Comparison of ENCODE assay signal across 8 mouse cellular contexts in the genomic region with DNA sequence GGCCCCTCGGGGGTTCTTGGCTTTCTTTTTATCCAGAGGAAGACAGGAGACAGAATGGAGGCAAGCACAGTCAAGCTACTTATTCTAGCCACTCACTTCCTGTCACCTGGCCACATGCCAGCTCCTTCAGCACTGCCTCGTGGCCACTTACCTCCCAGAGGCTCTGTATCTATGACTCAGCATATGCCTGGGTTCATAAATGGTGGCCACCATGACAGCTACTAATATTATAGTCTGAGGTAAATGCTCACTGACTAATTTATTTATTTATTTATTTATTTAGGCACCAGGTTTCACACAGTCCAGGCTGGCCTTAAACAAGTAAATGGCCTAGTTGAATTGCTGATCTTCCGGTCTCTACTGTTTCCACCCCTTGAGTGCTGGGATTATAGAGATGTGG. TPM values are rescaled to one million over a fixed set of nuclear protein-coding genes. Genes with fewer than 3 reads are reported as not detected.
A peak's percentile ranks its signal among the peaks of the same experiment; 100 is the strongest.
DNase-seq lines count a peak whose midpoint lies in the region; ATAC-seq and TF ChIP-seq lines count a peak whose summit lies in the region.

No protein-coding gene starts in this region.

- peak; percentile 54 for ATAC-seq in hindbrain, embryonic 15.5 days (ENCODE audit: low FRiP score, low read depth)
- no peak for ATAC-seq in hindbrain, embryonic 12.5 days (ENCODE audit: low FRiP score)
- peak; percentile 64 for ATAC-seq in CD4-positive, CD25-positive, alpha-beta regulatory T cell, adult 4 months
- ATAC-seq in kidney, postnatal 0 days (replicated peaks; ENCODE audit: low FRiP score, low read depth): peak; percentile 65

- no peak overlapping the region for H3K4me3 ChIP-seq in hindbrain, embryonic 15.5 days
- no peak overlapping the region for H3K4me3 ChIP-seq in hindbrain, embryonic 12.5 days
- H3K4me3 ChIP-seq in kidney, postnatal 0 days (replicated peaks; ENCODE audit: low read depth, low read length): no peak overlapping the region

- no peak for TF ChIP-seq CTCF in brain, embryonic 14.5 days (IDR thresholded peaks at IDR 0.05; ENCODE audit: borderline replicate concordance, extremely low read depth, insufficient read depth, insufficient read length)
- no peak for TF ChIP-seq CTCF in kidney, postnatal 0 days (IDR thresholded peaks at IDR 0.05; ENCODE audit: low read depth)

- no peaks in the 10 kb centered on the region for H3K27me3 ChIP-seq in hindbrain, embryonic 15.5 days
- H3K27me3 ChIP-seq in hindbrain, embryonic 12.5 days: no peaks in the 10 kb centered on the region
- H3K27me3 ChIP-seq in kidney, postnatal 0 days (ENCODE audit: insufficient read depth, low read length): no peaks in the 10 kb centered on the region

- no peak for TF ChIP-seq POLR2A in brain, embryonic 14.5 days (IDR thresholded peaks at IDR 0.05; ENCODE audit: borderline replicate concordance, extremely low read depth, insufficient read depth, insufficient read length, poor library complexity, severe bottlenecking)

- peaks cover 57% of the 10 kb centered on the region for H3K36me3 ChIP-seq in hindbrain, embryonic 15.5 days
- H3K36me3 ChIP-seq in hindbrain, embryonic 12.5 days: peaks cover 43% of the 10 kb centered on the region
- H3K36me3 ChIP-seq in kidney, postnatal 0 days (ENCODE audit: insufficient read depth, low read length): peaks cover 28% of the 10 kb centered on the region; the same call in 1 of the 2 replicates

- no peak overlapping the region for H3K9ac ChIP-seq in hindbrain, embryonic 15.5 days
- H3K9ac ChIP-seq in hindbrain, embryonic 12.5 days: no peak overlapping the region
- no peak overlapping the region for H3K9ac ChIP-seq in kidney, postnatal 0 days (ENCODE audit: low read depth, low read length)

- 58% methylated on average over 3 of the region's 3 CpGs for WGBS in hindbrain, embryonic 15.5 days
- WGBS in hindbrain, embryonic 12.5 days: 70% methylated on average over 3 of the region's 3 CpGs
- whole genome bisulfite sequencing in kidney, postnatal 0 days: 49% methylated on average over 3 of the region's 3 CpGs

- no peak overlapping the region for H3K27ac ChIP-seq in hindbrain, embryonic 15.5 days (replicated peaks)
- H3K27ac ChIP-seq in hindbrain, embryonic 12.5 days: no peak overlapping the region
- no peak overlapping the region for H3K27ac ChIP-seq in kidney, postnatal 0 days

- H3K4me1 ChIP-seq in hindbrain, embryonic 15.5 days (replicated peaks): peaks cover 7% of the 10 kb centered on the region; the same call in 1 of the 2 replicates
- peaks cover 6% of the 10 kb centered on the region; the same call in 1 of the 2 replicates for H3K4me1 ChIP-seq in hindbrain, embryonic 12.5 days
- H3K4me1 ChIP-seq in kidney, postnatal 0 days (replicated peaks; ENCODE audit: insufficient read depth, low read length): no peaks in the 10 kb centered on the region

- H3K9me3 ChIP-seq in hindbrain, embryonic 15.5 days: no peaks in the 10 kb centered on the region
- H3K9me3 ChIP-seq in hindbrain, embryonic 12.5 days (replicated peaks): no peaks in the 10 kb centered on the region
- no peaks in the 10 kb centered on the region for H3K9me3 ChIP-seq in kidney, postnatal 0 days (replicated peaks; ENCODE audit: low read length)

- peak; percentile 61 for DNase-seq in brain, embryonic 14.5 days (ENCODE audit: low read depth)
- DNase-seq in kidney, postnatal 0 days (ENCODE audit: low spot score): peak; percentile 32
- no peak for DNase-seq in Muller cell, postnatal 12 days (ENCODE audit: inconsistent ontology term)
- DNase-seq in layer of hippocampus, adult 9-11 months: no peak
- no peak for DNase-seq in layer of hippocampus, postnatal 25 days (ENCODE audit: extremely low spot score in 1 of 2, low spot score in 1 of 2)

- H3K4me2 ChIP-seq in hindbrain, embryonic 15.5 days: no peak overlapping the region
- no peak overlapping the region for H3K4me2 ChIP-seq in hindbrain, embryonic 12.5 days (replicated peaks)
- no peak overlapping the region for H3K4me2 ChIP-seq in kidney, postnatal 0 days (ENCODE audit: low read length)

RNA-seq across cellular contexts. Expression of gene Lancl1, which starts 35.0 kb away (rescaled TPM):
- polyA plus RNA-seq in hindbrain, embryonic 15.5 days (2015; fragmentation: Nextera tagmentation; extraction: Ambion mirVana): 172 and 186 TPM in 2 replicates
- 105 and 114 TPM in 2 replicates for polyA plus RNA-seq in hindbrain, embryonic 12.5 days (2016; fragmentation: Nextera tagmentation; extraction: Ambion mirVana)
- 10 to 100 TPM; 39.0 to 43.8 TPM for polyA plus RNA-seq in CD4-positive, CD25-positive, alpha-beta regulatory T cell, adult 4 months (2017; shearing (Covaris generic))
- polyA plus RNA-seq in brain, embryonic 14.5 days (2012; rRNA removed): 152 and 247 TPM in 2 replicates
- 79.0 and 92.1 TPM in 2 replicates for polyA plus RNA-seq in kidney, postnatal 0 days (2015; fragmentation: Nextera tagmentation; extraction: Ambion mirVana)
- total RNA-seq in layer of hippocampus, postnatal 25 days (2021): 100 to 1,000 TPM; 170 to 195 TPM

RNA-seq across cellular contexts. Expression of gene Myl1, which starts 58.5 kb away (rescaled TPM):
- 2.4 and 4.0 TPM in 2 replicates for polyA plus RNA-seq in hindbrain, embryonic 15.5 days (2015; fragmentation: Nextera tagmentation; extraction: Ambion mirVana)
- 10.8 and 52.8 TPM in 2 replicates for polyA plus RNA-seq in hindbrain, embryonic 12.5 days (2016; fragmentation: Nextera tagmentation; extraction: Ambion mirVana)
- not detected for polyA plus RNA-seq in CD4-positive, CD25-positive, alpha-beta regulatory T cell, adult 4 months (2017; shearing (Covaris generic))
- polyA plus RNA-seq in brain, embryonic 14.5 days (2012; rRNA removed): 1.3 and 1.4 TPM in 2 replicates
- 0.93 and 1.0 TPM in 2 replicates for polyA plus RNA-seq in kidney, postnatal 0 days (2015; fragmentation: Nextera tagmentation; extraction: Ambion mirVana)
- 1 to 10 TPM; 1.2 to 1.4 TPM for total RNA-seq in layer of hippocampus, postnatal 25 days (2021)

Comparison
In these comparisons a context has a peak if more than half of its experiments do, and no peak if none do; other contexts are left out.
1. DNase-seq: peak in brain, embryonic 14.5 days (single experiment) and kidney, postnatal 0 days (single experiment); none in Muller cell, postnatal 12 days (single experiment), layer of hippocampus, adult 9-11 months (single experiment) and layer of hippocampus, postnatal 25 days (0 of 2).